Mouse (Mus musculus): ENCODE measurements around the gene Rnf157. TPM values are rescaled to one million over a fixed set of nuclear protein-coding genes. Genes with fewer than 3 reads are reported as not detected.
A peak's percentile ranks its signal among the peaks of the same experiment; 100 is the strongest.

The Rnf157 gene
- polyA plus RNA-seq, 1 experiment from 2014 or later: 18.3 TPM

GRCm38 (mm10) chr11:116440408-116441068 lies 27.7 kb upstream of the Rnf157 start:
- no peak overlapping the region for H3K4me3 ChIP-seq
- whole genome bisulfite sequencing: 85% methylated on average over 7 of the region's 7 CpGs
- DNase-seq (ENCODE audit: low spot score): no peak
- no peaks in the 10 kb centered on the region for H3K9me3 ChIP-seq (replicated peaks)
- peaks cover 52% of the 10 kb centered on the region for H3K36me3 ChIP-seq
- no peaks in the 10 kb centered on the region for H3K27me3 ChIP-seq (ENCODE audit: low read depth, poor library complexity, severe bottlenecking)
- H3K27ac ChIP-seq: no peak overlapping the region
- H3K4me1 ChIP-seq: peaks cover 55% of the 10 kb centered on the region

GRCm38 (mm10) chr11:116439269-116440240 lies 26.7 kb upstream of the Rnf157 start:
- no peaks in the 10 kb centered on the region for H3K27me3 ChIP-seq (ENCODE audit: low read depth, poor library complexity, severe bottlenecking)
- no peak overlapping the region for H3K4me3 ChIP-seq
- peaks cover 57% of the 10 kb centered on the region for H3K36me3 ChIP-seq
- H3K4me1 ChIP-seq: peaks cover 53% of the 10 kb centered on the region
- DNase-seq (ENCODE audit: low spot score): no peak
- 73% methylated on average over 19 of the region's 19 CpGs for WGBS
- H3K9me3 ChIP-seq (replicated peaks): no peaks in the 10 kb centered on the region
- H3K27ac ChIP-seq: no peak overlapping the region

GRCm38 (mm10) chr11:116437541-116437940 lies 24.7 kb upstream of the Rnf157 start:
- peak overlapping the region; percentile 57 for H3K27ac ChIP-seq
- no peak overlapping the region for H3K4me3 ChIP-seq

GRCm38 (mm10) chr11:116436725-116437331 lies 24.0 kb upstream of the Rnf157 start:
- DNase-seq (ENCODE audit: low spot score): no peak
- peak overlapping the region; percentile 57 for H3K27ac ChIP-seq
- H3K4me1 ChIP-seq: peaks cover 40% of the 10 kb centered on the region
- no peaks in the 10 kb centered on the region for H3K9me3 ChIP-seq (replicated peaks)
- 0 out of 2 replicates have a peak overlapping the region, but pooled peaks have one; percentile 99 for H3K4me3 ChIP-seq
- H3K36me3 ChIP-seq: peaks cover 57% of the 10 kb centered on the region
- H3K27me3 ChIP-seq (ENCODE audit: low read depth, poor library complexity, severe bottlenecking): no peaks in the 10 kb centered on the region
- WGBS: 73% methylated on average over 4 of the region's 4 CpGs

More at GRCm38 (mm10) chr11:116437541-116437940, 24.7 kb upstream of the Rnf157 start:
- H3K9me3 ChIP-seq (replicated peaks): no peaks in the 10 kb centered on the region
- peaks cover 41% of the 10 kb centered on the region for H3K4me1 ChIP-seq
- no peaks in the 10 kb centered on the region for H3K27me3 ChIP-seq (ENCODE audit: low read depth, poor library complexity, severe bottlenecking)
- DNase-seq (ENCODE audit: low spot score): no peak
- 82% methylated on average over 11 of the region's 11 CpGs for WGBS
- H3K36me3 ChIP-seq: peaks cover 57% of the 10 kb centered on the region

- H3K27ac ChIP-seq: peak overlapping the region; percentile 57; the same call in 1 of the 2 replicates
- H3K36me3 ChIP-seq: peaks cover 54% of the 10 kb centered on the region
- H3K27me3 ChIP-seq (ENCODE audit: low read depth, poor library complexity, severe bottlenecking): no peaks in the 10 kb centered on the region
- peaks cover 43% of the 10 kb centered on the region for H3K4me1 ChIP-seq
- 81% methylated on average over 5 of the region's 5 CpGs for WGBS
- H3K9me3 ChIP-seq (replicated peaks): no peaks in the 10 kb centered on the region
- H3K4me3 ChIP-seq: peak overlapping the region; percentile 99
- DNase-seq (ENCODE audit: low spot score): no peak
These were observed 23.3 kb upstream of the Rnf157 start for GRCm38 (mm10) chr11:116435992-116436724.

- 58% methylated on average over 12 of the region's 12 CpGs for WGBS
- H3K36me3 ChIP-seq: peaks cover 45% of the 10 kb centered on the region
- H3K27ac ChIP-seq: peak overlapping the region; percentile 98
- H3K9me3 ChIP-seq (replicated peaks): no peaks in the 10 kb centered on the region
- peak overlapping the region; percentile 99 for H3K4me3 ChIP-seq
- no peak for DNase-seq (ENCODE audit: low spot score)
- H3K4me1 ChIP-seq: peaks cover 45% of the 10 kb centered on the region
- no peaks in the 10 kb centered on the region for H3K27me3 ChIP-seq (ENCODE audit: low read depth, poor library complexity, severe bottlenecking)
These were observed 22.3 kb upstream of the Rnf157 start for GRCm38 (mm10) chr11:116434967-116435752.

- H3K4me3 ChIP-seq: peak overlapping the region; percentile 99
- no peaks in the 10 kb centered on the region for H3K9me3 ChIP-seq (replicated peaks)
- under 1% methylated on average over 50 of the region's 67 CpGs for WGBS
- no peaks in the 10 kb centered on the region for H3K27me3 ChIP-seq (ENCODE audit: low read depth, poor library complexity, severe bottlenecking)
- DNase-seq (ENCODE audit: low spot score): peak; percentile 78
- H3K36me3 ChIP-seq: peaks cover 38% of the 10 kb centered on the region
- H3K4me1 ChIP-seq: peaks cover 45% of the 10 kb centered on the region
- H3K27ac ChIP-seq: peak overlapping the region; percentile 98
These were observed 21.6 kb upstream of the Rnf157 start for GRCm38 (mm10) chr11:116434287-116434966.

GRCm38 (mm10) chr11:116433356-116434286 lies 20.8 kb upstream of the Rnf157 start, which contains the start of gene Ubald2:
Gene Ubald2, plus strand, starts transcription at chr11:116434094.
- Histone ChIP-seq H3K4me1 (peaks cover 47% of the 10 kb centered on the region), H3K27me3 (ENCODE audit: low read depth, poor library complexity, severe bottlenecking) (no peaks in the 10 kb centered on the region)
- 2% methylated on average over 66 of the region's 66 CpGs for WGBS

GRCm38 (mm10) chr11:116432593-116433355 lies 19.9 kb upstream of the Rnf157 start:
- peak overlapping the region; percentile 98 for H3K27ac ChIP-seq
- peaks cover 27% of the 10 kb centered on the region for H3K36me3 ChIP-seq
- whole genome bisulfite sequencing: 76% methylated on average over 8 of the region's 8 CpGs
- DNase-seq (ENCODE audit: low spot score): no peak
- H3K9me3 ChIP-seq (replicated peaks): no peaks in the 10 kb centered on the region
- H3K27me3 ChIP-seq (ENCODE audit: low read depth, poor library complexity, severe bottlenecking): no peaks in the 10 kb centered on the region
- peaks cover 47% of the 10 kb centered on the region for H3K4me1 ChIP-seq
- peak overlapping the region; percentile 99; the same call in 1 of the 2 replicates for H3K4me3 ChIP-seq

More at GRCm38 (mm10) chr11:116433356-116434286, 20.8 kb upstream of the Rnf157 start, which contains the start of gene Ubald2:
- peak; percentile 98 for DNase-seq (ENCODE audit: low spot score)
- no peaks in the 10 kb centered on the region for H3K9me3 ChIP-seq (replicated peaks)
- H3K27ac ChIP-seq: peak within 1 kb of the TSS; percentile 98
- H3K36me3 ChIP-seq: peaks cover 31% of the 10 kb centered on the region
- peak within 1 kb of the TSS; percentile 99 for H3K4me3 ChIP-seq

GRCm38 (mm10) chr11:116432127-116432526 lies 19.3 kb upstream of the Rnf157 start:
- WGBS: 75% methylated on average over 6 of the region's 6 CpGs
- Histone ChIP-seq H3K36me3 (peaks cover 20% of the 10 kb centered on the region), H3K4me3 (no peak overlapping the region), H3K4me1 (peaks cover 43% of the 10 kb centered on the region), H3K27me3 (ENCODE audit: low read depth, poor library complexity, severe bottlenecking) (no peaks in the 10 kb centered on the region), H3K27ac (0 out of 2 replicates have a peak overlapping the region, but pooled peaks have one; percentile 3), H3K9me3 (replicated peaks) (no peaks in the 10 kb centered on the region)
- DNase-seq (ENCODE audit: low spot score): no peak
